Mouse (Mus musculus) hindbrain, embryonic 14.5 days (tissue): ENCODE measurements around the gene Polr2j. TPM values are rescaled to one million over a fixed set of nuclear protein-coding genes. Genes with fewer than 3 reads are reported as not detected.

Experiments used
- ATAC-seq: fragments of 200-750 bp; cut with Nextera tagmentation; 2 replicates; pipeline ENCODE4 v1.8.0; 2017; ENCODE audit warnings: moderate number of reproducible peaks, mild to moderate bottlenecking, moderate TSS enrichment, moderate library complexity; ENCODE audit not compliant: low FRiP score
- DNase-seq: peaks from one replicate; pipeline ENCODE4 v3.0.0-alpha.2; 2015; ENCODE audit warnings: low spot score
- H3K27ac ChIP-seq: fragments of 300-500 bp; sonication (generic); 2 replicates; pipeline ENCODE4 v1.5.1; 2014; ENCODE audit warnings: mild to moderate bottlenecking, moderate library complexity
- H3K27me3 ChIP-seq: fragments of 300-500 bp; sonication (generic); 2 replicates; pipeline ENCODE4 v1.6.1; 2014; ENCODE audit warnings: mild to moderate bottlenecking, low read length, mixed read lengths; ENCODE audit not compliant: control insufficient read depth, insufficient read depth
- H3K36me3 ChIP-seq: fragments of 300-500 bp; sonication (generic); replicated peaks from 2 replicates; pipeline ENCODE4 v1.6.1; 2014; ENCODE audit not compliant: control insufficient read depth, insufficient read depth
- H3K4me1 ChIP-seq: fragments of 300-500 bp; sonication (generic); replicated peaks from 2 replicates; pipeline ENCODE4 v1.6.1; 2014; ENCODE audit warnings: antibody characterized with exemption, low read length, mixed read lengths; ENCODE audit not compliant: control insufficient read depth, insufficient read depth
- H3K4me2 ChIP-seq: fragments of 300-500 bp; sonication (generic); replicated peaks from 2 replicates; pipeline ENCODE4 v1.6.1; 2014; ENCODE audit warnings: mild to moderate bottlenecking, moderate library complexity
- H3K4me3 ChIP-seq: fragments of 300-500 bp; sonication (generic); replicated peaks from 2 replicates; pipeline ENCODE4 v1.5.1; 2014; ENCODE audit warnings: mild to moderate bottlenecking, low read length
- H3K9ac ChIP-seq: fragments of 300-500 bp; sonication (generic); 2 replicates; pipeline ENCODE4 v1.6.1; 2014
- H3K9me3 ChIP-seq: fragments of 300-500 bp; sonication (generic); 2 replicates; pipeline ENCODE4 v1.6.1; 2016; ENCODE audit warnings: low read length; ENCODE audit not compliant: control insufficient read depth
- WGBS: fragments of 180-500 bp; shearing (Covaris S2); extraction: QIAGEN DNeasy Blood & Tissue Kit; methylation state at CpG from one replicate; pipeline ENCODE4 v1.1.7; 2014; 5-methylcytosine and 5-hydroxymethylcytosine counted together
- microRNA-seq: library from miRNA; unstranded; fragments of <30 nt; microRNA quantifications from one replicate; pipeline ENCODE4, GENCODE M21; 2016
- polyA plus RNA-seq: library from polyadenylated mRNA; unstranded; fragments of >200 nt; fragmentation: Nextera tagmentation; extraction: Ambion mirVana; gene quantifications from 2 replicates; pipeline ENCODE4 v1.2.1, GENCODE M21; 2014

Gene Polr2j
- polyA plus RNA-seq, 1 experiment from 2014 or later: 235 TPM

GRCm38 (mm10) chr5:136170512-136171362, 54.3 kb downstream of the Polr2j start, which contains the start of gene Orai2:
TSS of gene Orai2 (minus strand) at chr5:136170713.
- H3K36me3 ChIP-seq: peaks cover 5% of the 10 kb centered on the region; the same call in 1 of the 2 replicates
- peak within 1 kb of the TSS; percentile 61 for H3K4me2 ChIP-seq
- WGBS: 4% methylated on average over 45 of the region's 49 CpGs
- H3K9ac ChIP-seq: peak within 1 kb of the TSS; percentile 85
- no peaks in the 10 kb centered on the region for H3K27me3 ChIP-seq
- H3K4me3 ChIP-seq: peak within 1 kb of the TSS; percentile 68
- peak within 1 kb of the TSS; percentile 81 for H3K27ac ChIP-seq
- peak; percentile 87 for ATAC-seq
- no peaks in the 10 kb centered on the region for H3K9me3 ChIP-seq
- peaks cover 17% of the 10 kb centered on the region for H3K4me1 ChIP-seq
- peak; percentile 84 for DNase-seq

GRCm38 (mm10) chr5:136171363-136172341, 55.2 kb downstream of the Polr2j start:
- no peaks in the 10 kb centered on the region for H3K27me3 ChIP-seq
- peak overlapping the region; percentile 81 for H3K27ac ChIP-seq
- H3K4me3 ChIP-seq: peak overlapping the region; percentile 68
- no peak for DNase-seq
- peak overlapping the region; percentile 85 for H3K9ac ChIP-seq
- WGBS: 40% methylated on average over 17 of the region's 17 CpGs
- H3K9me3 ChIP-seq: no peaks in the 10 kb centered on the region
- H3K4me1 ChIP-seq: peaks cover 17% of the 10 kb centered on the region
- peaks cover 5% of the 10 kb centered on the region; the same call in 1 of the 2 replicates for H3K36me3 ChIP-seq
- no peak for ATAC-seq
- peak overlapping the region; percentile 61 for H3K4me2 ChIP-seq

Small RNAs within 50 kb of the gene (microRNA-seq; reads per million reads assigned to microRNA genes)
- 0.81 reads per million for gene Mir7035

Other genes with a start within 250 kb of the Polr2j start
- gene Hspb1, start 228.7 kb upstream of the Polr2j start, polyA plus RNA-seq: 10.3 and 10.6 TPM in 2 replicates
- gene Ywhag, start 182.0 kb upstream of the Polr2j start, polyA plus RNA-seq: 429 and 481 TPM in 2 replicates
- 1.5 TPM in 2 replicates for gene Ssc4d, start 142.1 kb upstream of the Polr2j start, polyA plus RNA-seq
- gene Zp3, start 136.5 kb upstream of the Polr2j start, polyA plus RNA-seq: not detected in 2 replicates
- gene Dtx2, start 121.8 kb upstream of the Polr2j start, polyA plus RNA-seq: 23.1 and 24.2 TPM in 2 replicates
- not detected in 2 replicates for gene Upk3b, start 78.1 kb upstream of the Polr2j start, polyA plus RNA-seq
- gene Upk3bl, start 62.1 kb upstream of the Polr2j start, polyA plus RNA-seq: not detected in 2 replicates
- 13.6 and 15.0 TPM in 2 replicates for gene Rasa4, start 32.7 kb upstream of the Polr2j start, polyA plus RNA-seq
- gene Lrwd1, start 19.4 kb downstream of the Polr2j start, polyA plus RNA-seq: 18.2 and 20.5 TPM in 2 replicates
- gene Alkbh4, start 19.5 kb downstream of the Polr2j start, polyA plus RNA-seq: 16.7 and 17.1 TPM in 2 replicates
- gene Orai2, start 54.1 kb downstream of the Polr2j start, polyA plus RNA-seq: 34.6 and 37.5 TPM in 2 replicates
- gene Prkrip1, start 82.3 kb downstream of the Polr2j start, polyA plus RNA-seq: 59.0 and 61.7 TPM in 2 replicates
- gene Sh2b2, start 129.9 kb downstream of the Polr2j start, polyA plus RNA-seq: 24.6 and 24.8 TPM in 2 replicates